Mouse (Mus musculus) frontal cortex, postnatal 25 days (tissue): ENCODE data around the gene Eda2r.

Source experiments
- DNase-seq, 2 experiments: peaks; one replicate each; pipeline ENCODE4 v3.0.0; 2022; ENCODE audit warnings: low spot score in 2 of 2

The Eda2r gene

GRCm38 (mm10) chrX:97377065-97377421 is at the start of gene Eda2r:
Gene Eda2r (minus strand): TSS chrX:97377216.
- no peak for DNase-seq

- no peak for DNase-seq
Measured at GRCm38 (mm10) chrX:97397872-97398271, 20.9 kb upstream of the Eda2r start.

DNA sequence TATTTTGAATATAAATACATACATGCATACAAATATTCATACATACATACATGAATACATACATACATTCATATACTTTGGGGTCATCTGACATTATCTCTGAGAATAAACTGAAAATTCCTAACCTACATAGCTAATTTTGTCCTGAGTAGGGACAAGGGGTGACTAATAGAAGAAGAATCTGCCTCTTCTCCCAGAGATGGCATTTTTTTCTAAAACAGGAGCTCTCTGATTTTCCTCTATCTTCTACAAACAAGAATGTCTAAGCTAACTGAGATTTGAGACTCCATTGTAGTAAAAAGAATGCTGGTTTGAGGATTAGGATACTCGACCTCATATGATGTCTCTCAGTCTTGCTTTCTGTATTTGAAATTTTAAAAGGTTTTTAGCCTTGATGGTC is 1.1 kb upstream of the Eda2r start:
- DNase-seq, result no peak

DNA sequence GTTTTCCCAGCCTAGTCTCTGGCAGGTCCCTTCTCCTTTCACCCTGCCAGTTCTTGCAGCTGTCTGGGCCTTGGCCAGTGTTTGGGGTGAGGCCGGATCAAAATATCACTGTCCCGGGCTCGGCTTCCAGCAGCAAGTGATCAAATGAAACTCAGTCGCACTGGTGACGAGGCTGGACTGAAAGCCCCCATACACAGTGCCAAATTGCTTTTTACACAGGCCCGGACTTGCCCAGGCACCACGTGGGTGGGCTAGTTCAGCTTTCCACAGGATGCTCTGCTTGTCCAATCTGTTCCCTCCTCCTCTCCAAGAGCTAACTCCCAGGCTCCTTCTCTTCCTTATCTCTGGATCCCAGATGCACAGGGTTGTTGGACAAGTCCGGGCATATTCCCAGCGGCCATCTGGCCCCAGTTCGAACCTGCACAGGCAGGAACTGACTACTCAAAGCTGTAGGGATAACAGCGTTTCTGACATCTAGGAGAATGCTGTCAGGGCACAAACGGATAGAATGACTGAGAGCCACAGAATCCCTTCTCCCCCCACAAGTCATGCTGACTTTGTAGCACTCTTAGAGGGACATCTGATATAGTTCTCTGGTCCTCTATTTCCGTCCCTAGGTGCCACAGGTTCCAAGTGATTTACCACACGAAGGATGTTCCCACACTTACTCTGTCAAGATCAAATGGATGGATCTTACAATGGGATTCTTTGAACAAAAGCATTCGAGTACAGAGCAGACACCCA is 523 bp downstream of the Eda2r start:
- DNase-seq, result no peak

- DNase-seq, result no peak
Measured at GRCm38 (mm10) chrX:97372826-97373225, 4.2 kb downstream of the Eda2r start.

DNA sequence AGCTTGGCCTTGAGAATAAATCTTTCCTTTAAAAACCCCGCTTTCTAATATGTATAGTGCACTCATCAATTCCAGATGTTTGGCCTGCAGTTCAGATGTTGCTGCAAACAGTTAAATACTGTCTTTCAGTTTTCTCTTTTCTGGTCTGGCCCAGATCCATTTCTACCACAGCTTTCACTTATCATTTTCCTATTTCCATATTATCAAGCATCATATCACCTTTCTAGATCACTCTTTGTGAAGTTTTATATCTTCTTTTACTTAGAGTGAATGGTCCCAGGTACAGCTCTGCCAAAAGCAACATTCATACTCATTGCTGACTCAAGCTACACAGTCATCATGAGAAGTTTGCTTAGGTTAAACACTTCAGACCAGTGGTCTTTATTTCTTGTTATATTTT is 7.8 kb downstream of the Eda2r start:
- no peak for DNase-seq

DNA sequence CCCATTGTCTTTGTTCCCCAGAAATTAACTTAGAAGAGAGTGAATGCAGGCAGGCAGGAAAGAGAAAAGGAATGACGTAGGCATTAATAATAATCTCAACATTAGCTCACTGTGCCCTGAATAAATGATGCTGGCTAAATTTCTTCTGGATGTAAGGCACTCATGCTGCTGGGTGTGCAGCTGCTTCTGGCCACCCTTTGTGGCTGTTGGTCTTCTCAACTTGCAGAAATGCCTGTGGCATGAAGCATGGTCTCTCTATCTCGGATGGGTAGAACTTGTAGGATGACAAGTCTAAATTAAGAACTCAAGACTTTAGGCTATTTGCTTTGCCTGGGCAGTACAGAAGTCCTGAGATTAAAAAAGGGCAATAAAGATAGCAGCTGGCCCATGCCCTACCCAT is 8.3 kb downstream of the Eda2r start:
- DNase-seq, result no peak

DNA sequence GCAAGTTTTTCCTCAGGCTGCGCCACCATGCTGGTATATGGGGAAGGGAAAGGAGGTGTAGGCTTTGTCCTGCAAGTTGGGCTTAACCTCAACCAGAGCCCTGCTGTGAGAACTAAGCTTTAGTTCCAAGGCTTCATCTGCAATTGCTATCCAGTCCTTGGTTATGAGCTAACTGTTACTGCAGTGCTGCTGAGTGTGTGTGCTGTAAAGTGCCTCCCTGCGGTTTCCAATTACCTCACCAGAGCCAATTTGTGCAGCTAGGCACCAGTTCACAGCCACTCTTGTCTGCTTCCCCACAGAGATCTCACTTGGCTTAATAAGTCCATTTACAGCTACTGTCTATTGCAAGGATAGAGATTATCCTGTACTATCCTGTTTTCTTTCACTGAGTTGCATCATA is 16.1 kb downstream of the Eda2r start:
- no peak for DNase-seq

DNA sequence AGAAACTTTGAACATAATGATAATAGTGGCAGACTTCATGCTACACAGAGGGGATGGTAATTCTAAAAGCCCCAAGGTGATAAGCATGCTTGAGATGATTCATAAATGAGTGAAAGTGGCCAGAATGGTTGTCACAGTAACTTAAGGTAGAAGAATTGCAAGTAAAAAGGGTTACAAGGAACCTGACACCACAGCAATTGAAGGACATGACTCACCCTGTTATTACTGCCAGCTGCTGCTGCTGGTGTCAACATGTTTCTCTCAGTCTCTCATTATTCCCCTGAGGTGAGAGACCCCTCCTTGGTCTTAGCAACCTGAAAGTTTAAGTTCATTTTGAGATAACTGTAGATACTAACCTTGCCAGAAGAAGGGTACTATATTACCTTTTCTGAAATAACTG is 49.1 kb downstream of the Eda2r start:
- DNase-seq, result no peak
